Mouse (Mus musculus) heart, embryonic 14.5 days (tissue): ENCODE measurements around the gene Fchsd2. TPM values are rescaled to one million over a fixed set of nuclear protein-coding genes. Genes with fewer than 3 reads are reported as not detected.

Experiments
- ATAC-seq: fragments of 200-750 bp; cut with Nextera tagmentation; 2 replicates; pipeline ENCODE4 v1.8.0; 2017; ENCODE audit warnings: low read depth, moderate TSS enrichment; ENCODE audit not compliant: insufficient number of reproducible peaks, insufficient read depth, low FRiP score
- H3K27ac ChIP-seq, 2 experiments: fragments of 200-500 bp in 1 of 2; fragments of 300-500 bp in 1 of 2; sonication (generic) in 1 of 2; replicated peaks in 1 of 2; 2 replicates each; pipeline ENCODE4 v1.5.1; 2012 to 2014; ENCODE audit warnings: low read depth in 2 of 2, low read length in 2 of 2, control low read depth in 1 of 2, mild to moderate bottlenecking in 1 of 2, mixed read lengths in 1 of 2; ENCODE audit not compliant: control insufficient read depth in 1 of 2, insufficient read depth in 1 of 2
- H3K27me3 ChIP-seq: fragments of 300-500 bp; sonication (generic); 2 replicates; pipeline ENCODE4 v1.6.1; 2014; ENCODE audit warnings: mild to moderate bottlenecking, low read length, control low read depth; ENCODE audit not compliant: control insufficient read depth, insufficient read depth
- H3K36me3 ChIP-seq: fragments of 300-500 bp; sonication (generic); 2 replicates; pipeline ENCODE4 v1.6.1; 2014; ENCODE audit warnings: mild to moderate bottlenecking, control low read depth, low read length, mixed read lengths; ENCODE audit not compliant: control insufficient read depth, insufficient read depth
- H3K4me1 ChIP-seq, 2 experiments: fragments of 200-500 bp in 1 of 2; fragments of 300-500 bp in 1 of 2; sonication (generic) in 1 of 2; 2 replicates each; pipeline ENCODE4 v1.6.1; 2012 to 2014; ENCODE audit warnings: low read length in 2 of 2, control low read depth in 1 of 2, mixed read lengths in 1 of 2; ENCODE audit not compliant: control insufficient read depth in 2 of 2, insufficient read depth in 2 of 2
- H3K4me2 ChIP-seq: fragments of 300-500 bp; sonication (generic); 2 replicates; pipeline ENCODE4 v1.6.1; 2014; ENCODE audit warnings: mild to moderate bottlenecking, low read length
- H3K4me3 ChIP-seq, 2 experiments: fragments of 200-500 bp in 1 of 2; fragments of 300-500 bp in 1 of 2; sonication (generic) in 1 of 2; 2 replicates each; pipeline ENCODE4 v1.5.1; 2012 to 2014; ENCODE audit warnings: low read length in 2 of 2, mild to moderate bottlenecking in 2 of 2, control low read depth in 1 of 2, low read depth in 1 of 2, moderate library complexity in 1 of 2; ENCODE audit not compliant: control insufficient read depth in 1 of 2, insufficient read depth in 1 of 2
- H3K9ac ChIP-seq: fragments of 300-500 bp; sonication (generic); 2 replicates; pipeline ENCODE4 v1.6.1; 2014; ENCODE audit warnings: mild to moderate bottlenecking, low read length
- H3K9me3 ChIP-seq: fragments of 300-500 bp; sonication (generic); 2 replicates; pipeline ENCODE4 v1.6.1; 2016; ENCODE audit warnings: low read length, control low read depth; ENCODE audit not compliant: control insufficient read depth
- WGBS: fragments of 180-500 bp; shearing (Covaris S2); extraction: QIAGEN DNeasy Blood & Tissue Kit; methylation state at CpG from one replicate; pipeline ENCODE4 v1.1.7; 2014; 5-methylcytosine and 5-hydroxymethylcytosine counted together
- polyA plus RNA-seq: library from polyadenylated mRNA; unstranded; fragments of >200 nt; fragmentation: Nextera tagmentation; extraction: Ambion mirVana; gene quantifications from 2 replicates; pipeline ENCODE4 v1.2.1, GENCODE M21; 2014

Gene Fchsd2
- polyA plus RNA-seq, 1 experiment from 2014 or later = 18.0 TPM

DNA sequence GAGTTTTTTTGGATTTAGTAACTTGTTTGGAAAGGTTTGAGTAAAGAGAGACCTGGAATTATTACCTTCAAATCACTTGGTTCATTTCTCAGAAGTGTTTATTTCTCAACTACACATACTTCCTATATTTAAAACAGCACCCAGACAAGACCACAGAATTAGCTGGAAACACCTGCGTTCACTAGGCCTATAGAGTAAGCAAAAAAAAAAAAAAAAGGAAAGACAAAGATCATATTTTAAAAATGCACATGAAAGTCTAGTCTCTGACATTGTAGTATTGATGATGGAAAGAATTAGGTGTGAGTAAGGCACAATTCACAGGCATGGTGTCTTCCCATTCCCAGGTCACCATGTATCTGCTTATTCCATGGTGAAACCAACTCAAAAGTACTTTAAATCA is 118.2 kb downstream of the Fchsd2 start:
- no peaks in the 10 kb centered on the region for H3K27me3 ChIP-seq
- H3K9me3 ChIP-seq = no peaks in the 10 kb centered on the region
- no peak overlapping the region for H3K4me3 ChIP-seq
- H3K4me1 ChIP-seq = no peaks in the 10 kb centered on the region
- no peak overlapping the region for H3K27ac ChIP-seq
- WGBS = 82% methylated on average over 1 of the region's 1 CpGs
- H3K36me3 ChIP-seq = peaks cover 4% of the 10 kb centered on the region; the same call in 1 of the 2 replicates
- H3K9ac ChIP-seq = no peak overlapping the region
- no peak for ATAC-seq
- H3K4me2 ChIP-seq = no peak overlapping the region

DNA sequence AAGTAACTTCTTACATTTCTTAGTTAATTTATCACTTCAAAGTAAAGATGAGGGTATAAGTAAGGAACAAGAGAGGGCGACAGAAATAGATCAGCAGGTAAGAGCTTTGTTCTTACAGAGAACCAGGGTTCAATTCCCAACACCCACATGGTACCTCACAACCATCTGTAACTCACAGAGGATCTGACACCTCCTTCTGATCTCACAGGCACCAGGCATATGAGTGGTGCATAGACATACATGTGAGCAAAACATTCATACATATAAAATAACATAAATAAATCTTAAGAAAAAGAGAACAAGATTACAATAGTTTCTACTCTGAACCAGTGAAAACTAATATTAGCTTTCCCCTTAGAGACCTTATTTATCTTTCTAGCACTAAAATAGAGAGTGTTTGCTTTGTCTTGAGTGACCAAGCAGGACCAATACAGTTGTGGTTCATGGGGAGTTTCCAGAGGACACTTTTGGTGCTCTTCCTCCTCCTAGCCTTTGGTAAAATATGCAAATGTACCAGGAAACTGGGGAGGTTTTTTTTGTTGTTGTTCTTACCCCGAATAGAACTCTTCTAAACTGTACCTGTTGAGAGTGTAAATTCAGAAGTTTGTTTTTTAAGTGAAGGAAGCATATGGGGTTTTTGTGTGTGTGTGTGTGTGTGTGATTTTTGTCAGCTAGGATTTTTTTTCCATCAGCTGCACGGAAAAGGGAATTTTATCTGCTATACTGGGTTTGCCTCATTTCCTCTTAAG is 121.0 kb downstream of the Fchsd2 start:
- ATAC-seq = no peak
- H3K36me3 ChIP-seq = peaks cover 4% of the 10 kb centered on the region; the same call in 1 of the 2 replicates
- no peaks in the 10 kb centered on the region for H3K9me3 ChIP-seq
- no peak overlapping the region for H3K9ac ChIP-seq
- H3K27me3 ChIP-seq = no peaks in the 10 kb centered on the region
- no peaks in the 10 kb centered on the region for H3K4me1 ChIP-seq
- WGBS = 69% methylated on average over 3 of the region's 3 CpGs
- H3K27ac ChIP-seq = no peak overlapping the region
- H3K4me2 ChIP-seq = no peak overlapping the region
- H3K4me3 ChIP-seq = no peak overlapping the region

DNA sequence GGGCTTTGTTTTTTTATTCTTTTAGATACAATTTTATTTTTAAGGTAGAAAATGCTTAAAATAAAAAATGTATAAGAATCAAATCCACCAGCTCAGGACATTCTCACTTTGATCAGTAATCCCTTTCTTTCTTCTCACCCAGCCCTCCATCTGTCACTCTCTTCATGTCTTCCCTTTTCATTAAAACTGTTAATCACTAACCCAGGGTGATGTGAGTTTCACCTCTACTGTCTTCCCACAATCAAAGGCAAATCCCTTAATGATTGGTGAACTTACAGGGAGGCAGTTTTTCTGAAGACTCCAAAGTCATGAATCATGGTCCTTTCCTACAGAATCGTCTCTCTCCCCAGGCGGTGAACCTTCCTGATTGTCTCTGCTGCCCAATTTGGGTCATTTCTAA is 124.1 kb downstream of the Fchsd2 start:
- no peak for ATAC-seq
- H3K4me2 ChIP-seq = no peak overlapping the region

DNA sequence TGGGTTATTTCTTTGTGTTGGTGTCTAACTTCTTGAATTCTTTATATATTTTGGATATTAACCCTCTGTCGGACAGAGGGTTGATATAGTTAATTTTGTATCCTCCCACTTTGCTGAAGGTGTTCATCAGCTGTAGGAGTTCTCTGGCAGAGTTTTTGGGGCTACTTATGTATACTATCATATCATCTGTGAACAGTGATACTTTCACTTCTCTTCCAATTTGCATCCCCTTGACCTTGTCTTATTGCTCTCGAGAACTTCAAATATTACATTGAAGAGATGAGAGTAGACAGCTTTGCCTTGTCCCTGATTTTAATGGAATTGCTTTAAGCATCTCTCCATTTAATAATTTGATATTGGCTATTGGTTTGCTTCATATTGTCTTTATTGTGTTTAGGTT is 130.8 kb downstream of the Fchsd2 start:
- no peaks in the 10 kb centered on the region for H3K27me3 ChIP-seq
- no peak overlapping the region for H3K27ac ChIP-seq
- WGBS = 90% methylated on average over 2 of the region's 2 CpGs
- H3K9me3 ChIP-seq = no peaks in the 10 kb centered on the region
- H3K36me3 ChIP-seq = no peaks in the 10 kb centered on the region
- no peak overlapping the region for H3K4me3 ChIP-seq
- H3K9ac ChIP-seq = no peak overlapping the region
- no peak overlapping the region for H3K4me2 ChIP-seq
- no peaks in the 10 kb centered on the region for H3K4me1 ChIP-seq
- no peak for ATAC-seq

More for the DNA sequence above, 124.1 kb downstream of the Fchsd2 start:
- Histone ChIP-seq H3K27me3 (no peaks in the 10 kb centered on the region), H3K9ac (no peak overlapping the region), H3K4me1 (no peaks in the 10 kb centered on the region), H3K4me3 (no peak overlapping the region), H3K27ac (no peak overlapping the region), H3K36me3 (peaks cover 4% of the 10 kb centered on the region; the same call in 1 of the 2 replicates), H3K9me3 (no peaks in the 10 kb centered on the region)
- 86% methylated on average over 2 of the region's 2 CpGs for WGBS

DNA sequence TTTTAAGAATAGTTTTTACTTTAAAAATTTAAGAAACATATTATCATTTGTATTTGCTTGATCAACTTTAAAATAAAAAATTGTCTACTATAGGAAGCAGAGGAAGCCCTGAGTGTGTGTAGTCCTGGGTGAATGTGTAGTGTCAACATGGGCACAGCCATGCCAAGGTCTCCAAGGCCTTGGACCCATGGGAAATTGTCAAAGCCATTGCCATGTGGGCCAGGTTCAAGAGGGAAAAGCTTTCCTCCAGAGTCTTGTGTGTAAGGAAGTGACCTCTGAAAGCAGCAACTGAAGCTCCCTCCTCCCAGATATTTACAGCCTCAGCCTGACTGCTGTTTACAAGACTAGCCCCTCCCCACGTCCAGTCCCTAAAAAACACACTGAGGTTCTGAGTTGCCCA is 136.7 kb downstream of the Fchsd2 start:
- H3K4me2 ChIP-seq = no peak overlapping the region
- no peak for ATAC-seq
- no peak overlapping the region for H3K9ac ChIP-seq
- no peaks in the 10 kb centered on the region for H3K9me3 ChIP-seq
- no peaks in the 10 kb centered on the region for H3K27me3 ChIP-seq
- peaks cover 3 to 7% of the 10 kb centered on the region in 2 experiments; a peak in 3 of 4 replicates for H3K4me1 ChIP-seq
- 85% methylated on average over 1 of the region's 1 CpGs for WGBS
- no peak overlapping the region for H3K4me3 ChIP-seq
- H3K27ac ChIP-seq = no peak overlapping the region
- H3K36me3 ChIP-seq = 0 out of 2 replicates have a peak, but pooled peaks cover 3% of the 10 kb centered on the region

DNA sequence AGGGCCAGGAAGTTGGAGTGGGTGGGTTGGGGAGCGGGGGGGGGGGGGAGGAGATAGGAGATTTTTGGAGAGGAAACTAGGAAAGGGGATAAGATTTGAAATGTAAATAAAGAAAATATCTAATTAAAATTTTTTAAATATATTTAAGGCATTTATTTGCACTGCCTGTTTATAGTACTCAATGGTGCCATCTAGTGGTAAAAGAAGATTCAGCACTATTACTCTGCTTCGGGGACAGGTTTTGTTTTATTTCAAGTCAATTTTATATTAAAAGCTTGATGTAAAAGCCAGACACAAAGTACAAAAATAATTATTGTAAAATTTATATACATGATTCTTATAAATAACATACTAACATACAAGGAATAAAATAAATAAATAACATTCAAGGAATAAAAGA is 138.8 kb downstream of the Fchsd2 start:
- WGBS = 39% methylated on average over 2 of the region's 2 CpGs

DNA sequence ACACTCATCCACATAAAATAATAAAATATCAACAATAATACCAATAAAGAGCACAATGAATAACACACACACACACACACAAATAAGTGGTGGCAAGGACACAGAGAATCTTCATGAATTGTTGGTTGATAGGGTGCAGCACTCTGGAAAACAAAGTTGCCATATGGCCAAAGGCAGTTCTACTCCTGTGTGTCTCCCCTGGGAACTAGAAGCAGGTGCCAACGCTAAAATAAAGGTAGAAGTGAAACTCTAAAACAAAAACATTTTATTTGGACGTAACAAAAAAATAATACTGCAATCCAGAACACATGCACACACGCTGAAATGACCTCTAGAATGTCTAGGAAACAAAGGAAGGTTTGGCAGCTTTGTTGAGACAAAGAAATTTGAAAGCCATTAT is 140.1 kb downstream of the Fchsd2 start:
- Histone ChIP-seq H3K4me3 (no peak overlapping the region), H3K9me3 (no peaks in the 10 kb centered on the region), H3K9ac (no peak overlapping the region), H3K27ac (no peak overlapping the region), H3K4me2 (no peak overlapping the region), H3K4me1 (peaks cover 3 to 7% of the 10 kb centered on the region in 2 experiments; a peak in 3 of 4 replicates), H3K27me3 (no peaks in the 10 kb centered on the region), H3K36me3 (0 out of 2 replicates have a peak, but pooled peaks cover 3% of the 10 kb centered on the region)
- ATAC-seq = no peak
- WGBS = 76% methylated on average over 3 of the region's 3 CpGs

More for the DNA sequence above, 138.8 kb downstream of the Fchsd2 start:
- Histone ChIP-seq H3K36me3 (0 out of 2 replicates have a peak, but pooled peaks cover 3% of the 10 kb centered on the region), H3K9ac (no peak overlapping the region), H3K4me2 (no peak overlapping the region), H3K9me3 (no peaks in the 10 kb centered on the region), H3K4me3 (no peak overlapping the region), H3K4me1 (peaks cover 3 to 7% of the 10 kb centered on the region in 2 experiments; a peak in 3 of 4 replicates), H3K27ac (no peak overlapping the region), H3K27me3 (no peaks in the 10 kb centered on the region)
- ATAC-seq = no peak
